Mouse (Mus musculus): ENCODE data around the gene Speer4d. TPM values are rescaled to one million over a fixed set of nuclear protein-coding genes. Genes with fewer than 3 reads are reported as not detected.
"Not testable (repeated sequence)": the region's sequence is repeated elsewhere in the genome, so short reads cannot be mapped to it uniquely, and the experiment has no call there.

The Speer4d gene
- polyA plus RNA-seq (2012; fragmentation: generic; extraction: Trizol) = not detected
- long read RNA-seq, experiment 1 = 0 reads
- long read RNA-seq, experiment 2 = 0 reads

- H3K36me3 ChIP-seq (ENCODE audit: control insufficient read depth, insufficient read depth); H3ac ChIP-seq (ENCODE audit: control insufficient read depth, insufficient read length, low read depth); H3K79me3 ChIP-seq (ENCODE audit: low read depth); H3K79me2 ChIP-seq (ENCODE audit: control insufficient read depth, insufficient read depth); H3K4me3 ChIP-seq (ENCODE audit: insufficient read depth, poor library complexity, severe bottlenecking); H3K27me3 ChIP-seq (ENCODE audit: control insufficient read depth, insufficient read depth, insufficient read length): not testable (repeated sequence)
Observed at GRCm38 (mm10) chr5:15618764-15619163, at the start of gene Speer4d. Gene Speer4d, plus strand, starts transcription at chr5:15619064.

DNA sequence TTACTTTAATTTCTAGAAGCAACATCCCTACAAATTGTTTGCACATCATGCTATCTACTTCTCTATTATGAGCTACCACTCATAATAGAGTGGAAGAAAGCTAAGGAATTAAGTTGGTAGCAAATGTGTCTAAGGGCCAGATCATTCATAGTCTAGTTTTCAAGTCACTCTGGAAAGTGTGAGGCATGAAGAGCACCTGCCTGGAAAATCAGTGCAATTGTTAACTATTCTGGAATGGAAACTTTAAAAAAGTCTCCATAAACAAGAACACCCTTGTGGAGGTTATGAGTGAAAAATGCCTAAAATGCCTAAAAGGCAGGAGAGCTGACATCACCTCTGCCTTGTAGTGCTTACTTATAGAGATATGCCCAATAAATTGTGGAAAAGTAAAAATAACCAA lies 45.1 kb upstream of the Speer4d start:
- H3K79me3 ChIP-seq (ENCODE audit: low read depth); H3K4me3 ChIP-seq (ENCODE audit: insufficient read depth, poor library complexity, severe bottlenecking); H3ac ChIP-seq (ENCODE audit: control insufficient read depth, insufficient read length, low read depth); H3K36me3 ChIP-seq (ENCODE audit: control insufficient read depth, insufficient read depth); H3K79me2 ChIP-seq (ENCODE audit: control insufficient read depth, insufficient read depth); H3K27me3 ChIP-seq (ENCODE audit: control insufficient read depth, insufficient read depth, insufficient read length): not testable (repeated sequence)

- H3K79me2 ChIP-seq (ENCODE audit: control insufficient read depth, insufficient read depth); H3K4me3 ChIP-seq (ENCODE audit: insufficient read depth, poor library complexity, severe bottlenecking); H3K27me3 ChIP-seq (ENCODE audit: control insufficient read depth, insufficient read depth, insufficient read length); H3ac ChIP-seq (ENCODE audit: control insufficient read depth, insufficient read length, low read depth); H3K79me3 ChIP-seq (ENCODE audit: low read depth); H3K36me3 ChIP-seq (ENCODE audit: control insufficient read depth, insufficient read depth): not testable (repeated sequence)
Observed at GRCm38 (mm10) chr5:15577033-15577432, 41.8 kb upstream of the Speer4d start, which contains the start of gene Gm21083. Gene Gm21083, plus strand, starts transcription at chr5:15577333.

DNA sequence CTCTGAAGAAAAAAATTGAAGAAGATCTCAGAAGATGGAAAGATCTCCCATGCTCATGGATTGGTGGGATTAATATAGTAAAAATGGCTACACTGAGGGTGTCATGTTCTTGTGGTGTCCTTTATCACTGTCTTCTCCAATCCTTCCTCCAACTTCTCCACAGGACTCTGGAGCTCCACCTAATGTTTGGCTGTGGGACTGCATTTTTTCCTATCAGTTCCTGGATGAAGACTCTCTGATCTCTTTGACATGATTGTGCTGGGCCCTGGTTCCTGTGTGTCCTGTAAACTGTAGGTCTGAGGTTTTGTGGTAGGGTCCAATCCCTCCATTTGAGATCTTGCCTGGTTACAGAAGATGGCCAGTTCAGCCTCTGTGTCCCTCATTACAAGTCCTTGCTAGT lies 32.5 kb upstream of the Speer4d start:
- H3ac ChIP-seq (ENCODE audit: control insufficient read depth, insufficient read length, low read depth); H3K4me3 ChIP-seq (ENCODE audit: insufficient read depth, poor library complexity, severe bottlenecking); H3K79me2 ChIP-seq (ENCODE audit: control insufficient read depth, insufficient read depth); H3K36me3 ChIP-seq (ENCODE audit: control insufficient read depth, insufficient read depth); H3K79me3 ChIP-seq (ENCODE audit: low read depth); H3K27me3 ChIP-seq (ENCODE audit: control insufficient read depth, insufficient read depth, insufficient read length): not testable (repeated sequence)

DNA sequence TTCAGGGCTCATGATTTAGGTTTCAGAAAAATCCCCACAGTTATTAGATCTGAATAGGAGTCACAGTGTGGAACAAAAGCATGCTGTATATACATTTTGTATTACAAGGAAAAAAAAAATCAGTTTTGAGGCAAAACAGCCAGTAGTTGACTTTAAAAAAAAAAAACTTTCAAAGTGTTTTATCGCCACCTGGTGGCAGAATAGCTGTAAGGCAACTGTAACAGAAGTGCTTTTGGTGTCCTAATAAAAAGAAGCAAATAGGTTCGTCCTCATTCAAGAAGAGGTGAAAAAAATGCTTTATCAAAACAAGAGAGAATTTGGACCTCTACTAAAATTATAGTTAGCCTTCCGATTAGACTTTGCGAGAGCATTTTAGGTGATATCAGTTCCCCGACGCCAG lies 30.6 kb upstream of the Speer4d start:
- H3K79me3 ChIP-seq (ENCODE audit: low read depth); H3K36me3 ChIP-seq (ENCODE audit: control insufficient read depth, insufficient read depth); H3K27me3 ChIP-seq (ENCODE audit: control insufficient read depth, insufficient read depth, insufficient read length); H3K4me3 ChIP-seq (ENCODE audit: insufficient read depth, poor library complexity, severe bottlenecking); H3K79me2 ChIP-seq (ENCODE audit: control insufficient read depth, insufficient read depth); H3ac ChIP-seq (ENCODE audit: control insufficient read depth, insufficient read length, low read depth): not testable (repeated sequence)

DNA sequence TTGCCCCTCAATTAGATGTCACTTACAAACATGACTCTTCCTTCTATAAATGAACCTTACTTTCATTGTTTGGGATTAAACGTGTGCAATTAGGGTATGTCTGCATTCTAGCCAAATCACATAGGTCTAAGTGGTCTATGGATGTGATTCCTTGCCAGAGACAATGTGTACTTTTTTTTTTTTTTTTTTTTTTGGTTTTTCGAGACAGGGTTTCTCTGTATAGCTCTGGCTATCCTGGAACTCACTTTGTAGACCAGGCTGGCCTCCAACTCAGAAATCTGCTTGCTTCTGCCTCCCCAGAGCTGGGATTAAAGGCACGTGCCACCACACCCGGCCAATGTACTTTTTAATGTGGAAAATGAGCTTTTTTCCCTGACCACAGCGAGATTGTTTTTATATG lies 28.2 kb upstream of the Speer4d start:
- H3K79me2 ChIP-seq (ENCODE audit: control insufficient read depth, insufficient read depth); H3K36me3 ChIP-seq (ENCODE audit: control insufficient read depth, insufficient read depth); H3K79me3 ChIP-seq (ENCODE audit: low read depth); H3ac ChIP-seq (ENCODE audit: control insufficient read depth, insufficient read length, low read depth); H3K4me3 ChIP-seq (ENCODE audit: insufficient read depth, poor library complexity, severe bottlenecking); H3K27me3 ChIP-seq (ENCODE audit: control insufficient read depth, insufficient read depth, insufficient read length): not testable (repeated sequence)

- H3K36me3 ChIP-seq (ENCODE audit: control insufficient read depth, insufficient read depth); H3K79me3 ChIP-seq (ENCODE audit: low read depth); H3K4me3 ChIP-seq (ENCODE audit: insufficient read depth, poor library complexity, severe bottlenecking); H3K27me3 ChIP-seq (ENCODE audit: control insufficient read depth, insufficient read depth, insufficient read length); H3K79me2 ChIP-seq (ENCODE audit: control insufficient read depth, insufficient read depth); H3ac ChIP-seq (ENCODE audit: control insufficient read depth, insufficient read length, low read depth): not testable (repeated sequence)
Observed at GRCm38 (mm10) chr5:15591577-15591976, 27.3 kb upstream of the Speer4d start.

DNA sequence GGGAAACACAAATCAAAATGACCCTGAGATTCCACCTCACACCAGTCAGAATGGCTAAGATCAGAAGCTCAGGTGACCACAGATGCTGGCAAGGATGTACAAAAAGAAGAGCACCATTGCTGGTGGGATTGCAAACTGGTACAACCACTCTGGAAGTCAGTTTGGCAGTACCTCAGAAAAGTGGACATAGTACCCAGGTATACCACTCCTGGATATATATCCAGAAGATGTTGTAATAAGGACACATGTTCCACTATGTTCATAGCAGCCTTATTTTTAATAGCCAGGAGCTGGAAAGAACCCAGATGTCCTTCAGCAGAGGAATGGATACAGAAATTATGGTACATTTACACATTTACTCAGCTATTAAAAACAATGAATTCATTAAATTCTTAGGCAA lies 20.0 kb upstream of the Speer4d start:
- not testable (repeated sequence) for H3K27me3 ChIP-seq (ENCODE audit: control insufficient read depth, insufficient read depth, insufficient read length); H3K79me3 ChIP-seq (ENCODE audit: low read depth); H3K79me2 ChIP-seq (ENCODE audit: control insufficient read depth, insufficient read depth); H3K36me3 ChIP-seq (ENCODE audit: control insufficient read depth, insufficient read depth); H3ac ChIP-seq (ENCODE audit: control insufficient read depth, insufficient read length, low read depth); H3K4me3 ChIP-seq (ENCODE audit: insufficient read depth, poor library complexity, severe bottlenecking)

DNA sequence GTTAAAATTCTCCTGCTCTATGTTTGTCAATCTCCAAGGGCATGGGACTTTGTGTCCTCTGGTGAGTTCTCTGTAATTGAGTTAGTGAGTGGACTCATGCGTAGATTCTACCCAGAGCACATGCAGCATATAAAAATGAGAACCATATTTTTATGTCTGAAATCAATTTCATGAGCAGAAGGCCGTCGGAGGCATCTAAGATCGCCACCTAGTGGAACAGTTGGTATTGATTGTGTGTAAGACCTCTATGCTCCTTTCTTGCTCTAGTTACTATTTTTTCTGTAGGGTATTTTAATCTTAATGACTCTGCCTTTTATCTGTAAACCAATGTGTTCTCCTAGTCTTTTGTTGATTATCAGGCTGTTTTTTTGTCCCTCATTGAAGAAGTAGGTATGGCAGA lies 18.5 kb upstream of the Speer4d start:
- not testable (repeated sequence) for H3K79me2 ChIP-seq (ENCODE audit: control insufficient read depth, insufficient read depth); H3K27me3 ChIP-seq (ENCODE audit: control insufficient read depth, insufficient read depth, insufficient read length); H3K79me3 ChIP-seq (ENCODE audit: low read depth); H3K36me3 ChIP-seq (ENCODE audit: control insufficient read depth, insufficient read depth); H3ac ChIP-seq (ENCODE audit: control insufficient read depth, insufficient read length, low read depth); H3K4me3 ChIP-seq (ENCODE audit: insufficient read depth, poor library complexity, severe bottlenecking)

GRCm38 (mm10) chr5:15601481-15601880 lies 17.4 kb upstream of the Speer4d start:
- not testable (repeated sequence) for H3K27me3 ChIP-seq (ENCODE audit: control insufficient read depth, insufficient read depth, insufficient read length); H3K79me3 ChIP-seq (ENCODE audit: low read depth); H3K4me3 ChIP-seq (ENCODE audit: insufficient read depth, poor library complexity, severe bottlenecking); H3K36me3 ChIP-seq (ENCODE audit: control insufficient read depth, insufficient read depth); H3ac ChIP-seq (ENCODE audit: control insufficient read depth, insufficient read length, low read depth); H3K79me2 ChIP-seq (ENCODE audit: control insufficient read depth, insufficient read depth)

DNA sequence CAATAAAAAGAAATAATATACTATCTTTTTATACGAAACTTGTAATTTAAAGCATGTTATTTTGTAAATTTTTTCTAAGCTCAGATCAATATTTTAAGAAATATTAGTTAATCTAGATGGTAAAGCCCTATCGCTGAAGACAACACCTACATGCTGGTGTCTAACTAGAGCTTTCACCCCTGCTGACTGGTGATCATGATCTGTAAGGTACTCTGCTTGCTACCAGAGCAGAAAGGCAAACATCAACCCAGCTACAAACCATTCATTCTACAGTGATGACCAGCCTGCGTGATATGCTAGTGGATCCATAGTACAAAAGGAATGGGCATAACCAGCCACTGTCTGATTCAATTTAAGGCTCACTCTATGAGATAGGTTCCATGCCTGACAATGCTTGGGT lies 16.9 kb upstream of the Speer4d start:
- H3ac ChIP-seq (ENCODE audit: control insufficient read depth, insufficient read length, low read depth); H3K27me3 ChIP-seq (ENCODE audit: control insufficient read depth, insufficient read depth, insufficient read length); H3K36me3 ChIP-seq (ENCODE audit: control insufficient read depth, insufficient read depth); H3K79me2 ChIP-seq (ENCODE audit: control insufficient read depth, insufficient read depth); H3K4me3 ChIP-seq (ENCODE audit: insufficient read depth, poor library complexity, severe bottlenecking); H3K79me3 ChIP-seq (ENCODE audit: low read depth): not testable (repeated sequence)

GRCm38 (mm10) chr5:15602424-15602947 lies 16.4 kb upstream of the Speer4d start:
- H3ac ChIP-seq (ENCODE audit: control insufficient read depth, insufficient read length, low read depth); H3K27me3 ChIP-seq (ENCODE audit: control insufficient read depth, insufficient read depth, insufficient read length); H3K36me3 ChIP-seq (ENCODE audit: control insufficient read depth, insufficient read depth); H3K79me3 ChIP-seq (ENCODE audit: low read depth); H3K79me2 ChIP-seq (ENCODE audit: control insufficient read depth, insufficient read depth); H3K4me3 ChIP-seq (ENCODE audit: insufficient read depth, poor library complexity, severe bottlenecking): not testable (repeated sequence)

All from C2C12 (cell line).